Mouse (Mus musculus) C2C12 (cell line): ENCODE measurements at regions not wholly inside any gene's neighbourhood (a gene's known extent, or its start where the extent isn't known, plus 50 kb on each side); places are given as distances from the start of the nearest gene placed in this dataset.

Experiments
- H3K27me3 ChIP-seq: one replicate; pipeline ENCODE4 v1.6.1; 2011; ENCODE audit not compliant: control insufficient read depth, insufficient read depth, insufficient read length
- H3K36me3 ChIP-seq: one replicate; pipeline ENCODE4 v1.6.1; 2011; ENCODE audit not compliant: control insufficient read depth, insufficient read depth
- H3K4me3 ChIP-seq: one replicate; pipeline ENCODE4 v1.5.1; 2011; ENCODE audit warnings: mild to moderate bottlenecking, control low read depth; ENCODE audit not compliant: poor library complexity, insufficient read depth, severe bottlenecking
- H3K79me2 ChIP-seq: one replicate; pipeline ENCODE4 v1.6.1; 2011; ENCODE audit not compliant: control insufficient read depth, insufficient read depth
- H3K79me3 ChIP-seq: one replicate; pipeline ENCODE4 v1.6.1; 2011; ENCODE audit warnings: low read depth, control low read depth
- H3ac ChIP-seq: one replicate; pipeline ENCODE3; 2011; ENCODE audit warnings: low read depth; ENCODE audit not compliant: control insufficient read depth, insufficient read length
- CEBPB ChIP-seq: IDR thresholded peaks from one replicate; pipeline ENCODE4 v1.6.1; 2011; ENCODE audit warnings: low read depth, mild to moderate bottlenecking, control low read depth, moderate library complexity
- CTCF ChIP-seq: IDR thresholded peaks from one replicate; pipeline ENCODE4 v1.5.1; 2011; ENCODE audit not compliant: control insufficient read depth, insufficient read depth, insufficient read length
- FOSL1 ChIP-seq: IDR thresholded peaks from one replicate; pipeline ENCODE4 v1.8.0; 2011; ENCODE audit warnings: mild to moderate bottlenecking, low read length; ENCODE audit not compliant: poor library complexity, insufficient read depth, severe bottlenecking
- MAX ChIP-seq: IDR thresholded peaks from one replicate; pipeline ENCODE4 v1.6.1; 2011; ENCODE audit warnings: mild to moderate bottlenecking, control low read depth
- MYOD1 ChIP-seq: IDR thresholded peaks from one replicate; pipeline ENCODE4 v1.6.1; 2011; ENCODE audit warnings: low read depth; ENCODE audit not compliant: control insufficient read depth, insufficient read length
- MYOG ChIP-seq: IDR thresholded peaks from one replicate; pipeline ENCODE4 v1.6.1; 2011; ENCODE audit not compliant: control insufficient read depth, insufficient read length; ENCODE audit errors: extremely low read depth
- USF1 ChIP-seq: IDR thresholded peaks from one replicate; pipeline ENCODE4 v1.6.1; 2011; ENCODE audit warnings: low read depth, mild to moderate bottlenecking, control low read depth, moderate library complexity

DNA sequence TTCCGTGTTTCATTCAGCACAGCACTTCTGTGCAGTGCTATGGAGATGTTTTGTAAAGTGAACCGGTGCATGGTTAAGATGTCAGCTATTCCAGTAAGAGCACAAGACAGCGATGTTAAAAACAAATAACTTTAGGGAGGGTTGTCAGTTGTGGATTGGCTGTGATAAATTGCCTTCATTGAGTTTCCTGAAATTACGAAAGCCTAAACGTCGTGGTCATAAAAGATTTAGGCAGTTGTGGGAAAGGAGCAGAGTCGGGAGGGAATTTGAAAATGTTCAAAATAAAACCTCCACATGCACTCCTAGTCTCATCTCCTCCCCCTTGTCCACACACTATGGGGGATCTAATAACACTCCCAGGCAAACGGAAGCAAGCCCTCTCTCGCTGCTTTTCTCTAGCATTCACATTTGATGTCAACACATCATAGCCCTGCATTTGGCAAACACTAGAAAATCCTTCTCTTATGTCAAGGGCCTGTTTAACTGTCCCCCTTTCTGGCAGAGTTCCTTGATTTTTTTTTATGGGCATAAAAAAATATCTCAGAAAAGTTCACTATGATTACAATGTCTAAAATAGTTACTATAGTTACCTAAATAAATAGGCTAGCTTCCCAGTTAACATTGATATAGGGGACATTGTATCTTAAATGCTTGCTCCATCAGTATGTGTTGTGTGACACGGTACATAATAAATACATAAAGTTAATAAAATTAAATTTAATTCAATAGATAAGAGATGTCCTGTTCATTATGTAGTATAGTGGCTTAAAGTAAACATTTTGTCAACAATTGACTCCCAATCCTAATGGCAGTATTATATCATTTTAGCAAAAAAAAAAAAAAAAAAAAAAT, 589.2 kb upstream of the Kif18a start:
- H3K79me3 ChIP-seq, result no peaks in the 10 kb centered on the region
- H3K36me3 ChIP-seq, result no peaks in the 10 kb centered on the region
- H3ac ChIP-seq, result no peak overlapping the region
- TF ChIP-seq CEBPB, result no peak
- no peak for TF ChIP-seq MYOD1
- TF ChIP-seq USF1, result no peak
- TF ChIP-seq MYOG, result no peak
- TF ChIP-seq FOSL1, result no peak
- no peak for TF ChIP-seq CTCF
- no peak for TF ChIP-seq MAX
- no peaks in the 10 kb centered on the region for H3K79me2 ChIP-seq
- H3K27me3 ChIP-seq, result no peaks in the 10 kb centered on the region
- H3K4me3 ChIP-seq, result no peak overlapping the region

DNA sequence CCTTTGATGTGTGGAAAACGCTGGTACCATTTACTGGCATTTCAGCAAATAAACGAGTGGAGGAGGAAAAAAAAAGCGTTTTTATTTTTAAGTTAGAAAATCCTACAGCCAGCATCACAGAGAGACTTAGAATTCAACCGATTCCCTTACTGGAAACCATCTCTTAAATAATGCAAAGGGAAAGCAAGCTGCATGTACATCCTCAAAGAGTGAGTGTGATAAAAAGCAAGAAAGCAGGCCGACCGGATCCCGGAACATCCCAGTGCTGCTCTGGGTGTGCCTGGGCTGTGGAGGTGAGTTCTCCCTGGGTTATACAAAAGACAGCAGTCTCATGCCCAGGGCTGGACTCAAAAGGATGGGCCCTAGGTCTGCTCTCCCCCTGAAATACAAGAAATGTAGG, 579.2 kb upstream of the Kif18a start:
- no peaks in the 10 kb centered on the region for H3K79me2 ChIP-seq
- H3K79me3 ChIP-seq, result no peaks in the 10 kb centered on the region
- no peak overlapping the region for H3ac ChIP-seq
- no peaks in the 10 kb centered on the region for H3K36me3 ChIP-seq
- no peak overlapping the region for H3K4me3 ChIP-seq
- TF ChIP-seq MAX, result no peak
- no peak for TF ChIP-seq CEBPB
- no peak for TF ChIP-seq MYOG
- no peak for TF ChIP-seq MYOD1
- no peak for TF ChIP-seq CTCF
- TF ChIP-seq FOSL1, result no peak
- no peak for TF ChIP-seq USF1
- no peaks in the 10 kb centered on the region for H3K27me3 ChIP-seq

DNA sequence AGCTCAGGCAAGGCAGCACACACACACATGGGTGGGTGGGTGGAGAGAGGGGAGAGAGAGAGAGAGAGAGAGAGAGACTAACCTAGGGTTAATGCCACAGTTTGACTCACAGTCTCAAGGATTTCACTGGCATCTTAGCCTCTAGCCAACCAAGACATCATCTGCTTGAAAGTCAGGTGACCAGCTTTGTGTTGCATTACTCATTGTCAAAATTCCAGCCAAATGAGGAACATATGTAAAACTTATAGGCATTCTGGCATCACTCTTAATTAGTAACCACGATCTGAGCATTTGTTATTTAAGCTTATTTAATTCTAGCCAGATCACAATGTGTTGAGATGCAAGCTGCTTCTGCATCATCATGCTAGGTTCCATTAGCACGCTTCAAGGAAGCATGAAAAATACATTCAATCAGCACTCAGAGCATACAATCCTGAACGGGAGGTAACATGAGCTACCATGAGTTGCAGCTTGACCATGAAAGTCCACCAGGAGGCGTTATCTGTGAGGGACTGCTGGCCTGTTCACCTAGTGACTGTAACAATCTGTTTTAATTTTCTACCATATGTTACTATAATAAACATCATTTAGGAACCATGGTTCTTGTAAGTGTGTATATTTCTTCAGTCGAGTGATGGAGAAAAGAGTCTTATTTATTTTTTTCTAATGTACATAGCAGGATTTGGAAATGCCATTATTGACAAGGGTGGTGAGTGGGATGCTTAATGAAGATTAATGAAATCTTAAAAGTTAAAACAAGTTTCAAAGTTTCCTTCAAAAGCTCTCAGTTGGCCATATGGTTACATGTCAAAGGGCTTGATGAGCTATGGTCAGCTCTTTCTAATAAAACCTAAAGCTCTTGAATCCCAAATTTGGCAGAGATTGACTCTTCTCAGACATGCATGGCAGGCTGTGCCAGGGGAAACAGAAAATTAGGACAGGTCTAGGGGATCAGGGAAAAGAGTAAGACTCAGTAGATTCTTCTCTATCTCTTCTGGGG, 572.4 kb upstream of the Kif18a start:
- TF ChIP-seq USF1 (no peak), MAX (no peak), FOSL1 (no peak), MYOD1 (no peak), CEBPB (no peak), CTCF (no peak), MYOG (no peak)
- Histone ChIP-seq H3K27me3 (no peaks in the 10 kb centered on the region), H3ac (no peak overlapping the region), H3K36me3 (no peaks in the 10 kb centered on the region), H3K79me3 (no peaks in the 10 kb centered on the region), H3K79me2 (no peaks in the 10 kb centered on the region), H3K4me3 (no peak overlapping the region)

DNA sequence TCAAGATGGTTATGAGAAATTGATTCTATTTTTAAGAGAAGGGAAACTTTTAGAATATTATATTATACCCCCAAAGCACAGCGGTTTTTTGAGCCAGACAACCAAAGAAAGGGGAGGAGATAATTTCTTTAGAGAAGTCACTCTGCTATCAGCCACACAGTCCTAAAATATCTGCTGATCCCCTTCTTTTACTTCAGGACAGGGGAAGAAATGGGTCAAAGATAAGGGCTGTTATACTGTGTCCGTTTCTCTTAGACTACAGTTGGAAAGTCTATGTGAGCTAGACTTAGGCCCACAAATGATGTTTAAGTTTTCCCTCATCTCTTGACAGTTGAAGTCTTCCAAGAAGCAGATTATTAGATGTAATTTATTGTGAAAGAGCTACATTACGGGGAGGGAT, 538.5 kb upstream of the Kif18a start:
- TF ChIP-seq USF1, result no peak
- no peak for TF ChIP-seq MAX
- TF ChIP-seq CTCF, result no peak
- TF ChIP-seq MYOD1, result no peak
- no peak for TF ChIP-seq MYOG
- TF ChIP-seq CEBPB, result no peak
- TF ChIP-seq FOSL1, result no peak
- no peak overlapping the region for H3K4me3 ChIP-seq
- H3K79me2 ChIP-seq, result no peaks in the 10 kb centered on the region
- no peak overlapping the region for H3ac ChIP-seq
- H3K36me3 ChIP-seq, result no peaks in the 10 kb centered on the region
- no peaks in the 10 kb centered on the region for H3K27me3 ChIP-seq
- H3K79me3 ChIP-seq, result no peaks in the 10 kb centered on the region

DNA sequence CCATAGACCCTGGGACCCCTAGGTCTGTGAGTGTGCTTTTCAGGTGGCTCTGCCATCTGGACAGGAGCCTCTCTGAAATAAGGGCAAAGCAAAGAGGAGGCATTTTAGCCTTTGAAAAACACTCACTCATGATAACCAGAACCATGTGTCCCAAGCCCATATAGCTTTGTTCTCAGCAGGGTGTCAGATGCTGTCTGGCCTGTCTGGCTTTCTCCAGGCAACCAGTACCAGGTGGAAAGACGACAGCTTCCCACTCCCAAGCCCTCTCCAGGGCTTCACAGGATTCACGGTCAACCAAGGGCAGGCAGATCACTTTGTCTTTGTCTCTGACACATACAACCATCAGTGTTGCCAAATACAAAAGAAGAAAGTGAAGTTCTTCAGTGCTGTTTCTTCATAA, 537.0 kb upstream of the Kif18a start:
- no peaks in the 10 kb centered on the region for H3K27me3 ChIP-seq
- no peaks in the 10 kb centered on the region for H3K79me3 ChIP-seq
- H3K4me3 ChIP-seq, result no peak overlapping the region
- no peaks in the 10 kb centered on the region for H3K36me3 ChIP-seq
- no peak overlapping the region for H3ac ChIP-seq
- TF ChIP-seq FOSL1 (no peak), CEBPB (no peak), MYOG (no peak), MAX (no peak), CTCF (no peak), USF1 (no peak)
- H3K79me2 ChIP-seq, result no peaks in the 10 kb centered on the region
